Mouse (Mus musculus) kidney, adult 9 months (tissue): Measurements from ENCODE around the gene Sp8.

Source experiments
- DNase-seq: peaks from one replicate; pipeline ENCODE4 v3.0.0; 2022

Sp8 gene

GRCm38 (mm10) chr12:118849203-118849861 lies 3.2 kb downstream of the Sp8 start:
- no peak for DNase-seq

- no peak for DNase-seq
These were observed 3.9 kb downstream of the Sp8 start for GRCm38 (mm10) chr12:118849996-118850395.

- DNase-seq = no peak
These were observed 4.8 kb downstream of the Sp8 start for GRCm38 (mm10) chr12:118850851-118851410.

- no peak for DNase-seq
These were observed 7.2 kb downstream of the Sp8 start for GRCm38 (mm10) chr12:118853331-118853730.

GRCm38 (mm10) chr12:118854401-118854800 lies 8.3 kb downstream of the Sp8 start:
- no peak for DNase-seq

GRCm38 (mm10) chr12:118854831-118855453 lies 8.8 kb downstream of the Sp8 start:
- peak; percentile 60 for DNase-seq

- no peak for DNase-seq
These were observed 10.0 kb downstream of the Sp8 start for GRCm38 (mm10) chr12:118856151-118856550.

- no peak for DNase-seq
These were observed 26.5 kb downstream of the Sp8 start for GRCm38 (mm10) chr12:118872673-118873072.

GRCm38 (mm10) chr12:118882790-118883189 lies 36.7 kb downstream of the Sp8 start:
- DNase-seq = no peak

- DNase-seq = peak; percentile 4
These were observed 41.8 kb downstream of the Sp8 start for GRCm38 (mm10) chr12:118887964-118888363.
